Mouse (Mus musculus): ENCODE measurements around the gene Gm3727.
"Not testable (repeated sequence)": the region's sequence is repeated elsewhere in the genome, so short reads cannot be mapped to it uniquely, and the experiment has no call there.

DNA sequence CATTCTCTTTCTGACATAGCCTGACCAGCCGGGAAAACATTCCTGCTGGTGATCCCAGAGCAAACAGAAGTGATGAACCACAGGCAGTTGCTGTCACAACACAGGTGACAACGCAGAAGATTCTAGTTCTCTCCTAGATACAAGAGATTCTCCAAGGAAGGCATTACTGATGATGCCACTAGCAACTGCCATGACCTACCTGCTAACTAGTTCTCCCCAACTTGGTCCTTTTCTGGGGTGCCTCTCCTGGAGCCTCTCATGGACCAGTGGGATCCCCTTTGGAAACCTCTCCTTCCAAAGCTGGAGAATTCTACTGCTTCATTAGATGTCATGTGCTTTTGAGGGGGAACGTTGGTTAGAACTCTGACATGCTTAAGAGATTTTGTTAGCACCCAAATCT is at the start of gene Gm3727:
- not testable (repeated sequence) for TF ChIP-seq CTCF (IDR thresholded peaks at IDR 0.05; ENCODE audit: borderline replicate concordance, insufficient read depth, low read depth, low read length); POLR2A (IDR thresholded peaks at IDR 0.05; ENCODE audit: borderline replicate concordance, insufficient read depth, low read length)

Data from cerebellum, adult 2 months (tissue).